Mouse (Mus musculus): ENCODE measurements at regions not wholly inside any gene's neighbourhood (a gene's known extent, or its start where the extent isn't known, plus 50 kb on each side); places are given as distances from the start of the nearest gene placed in this dataset.
"Not testable (repeated sequence)": the region's sequence is repeated elsewhere in the genome, so short reads cannot be mapped to it uniquely, and the experiment has no call there.

DNA sequence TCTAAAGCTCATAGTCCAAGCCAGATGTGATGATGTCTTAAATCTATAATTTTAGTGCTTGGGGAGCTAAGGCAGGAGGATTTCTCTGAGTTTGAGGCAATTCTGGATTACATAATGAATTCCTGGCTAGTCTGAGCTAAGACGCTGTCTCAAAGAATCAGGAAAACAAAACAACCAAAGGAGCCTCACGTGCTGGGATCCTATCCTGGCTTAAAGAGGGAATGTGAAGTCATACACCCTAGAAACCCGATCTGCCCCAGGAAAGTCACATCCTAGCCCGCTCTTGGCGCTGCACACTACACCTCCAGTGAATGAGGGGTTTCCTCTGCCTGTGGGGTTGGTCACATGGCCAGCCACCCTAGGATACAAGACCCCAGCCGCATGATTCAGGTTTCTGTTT, 211.2 kb downstream of the Glrx3 start:
- TF ChIP-seq CTCF (IDR thresholded peaks at IDR 0.05), result no peak
- in situ Hi-C loops (cut with MboI; ENCODE audit: low pct_unique_long_range_greater_than_20kb), result no loop called here
- no peaks in the 10 kb centered on the region for H3K27me3 ChIP-seq
- ATAC-seq, result no peak
- CTCF ChIA-PET, result no interaction called here
- DNase-seq (ENCODE audit: low read depth, low spot score), result no peak
- POLR2A ChIA-PET, result no interaction called here

DNA sequence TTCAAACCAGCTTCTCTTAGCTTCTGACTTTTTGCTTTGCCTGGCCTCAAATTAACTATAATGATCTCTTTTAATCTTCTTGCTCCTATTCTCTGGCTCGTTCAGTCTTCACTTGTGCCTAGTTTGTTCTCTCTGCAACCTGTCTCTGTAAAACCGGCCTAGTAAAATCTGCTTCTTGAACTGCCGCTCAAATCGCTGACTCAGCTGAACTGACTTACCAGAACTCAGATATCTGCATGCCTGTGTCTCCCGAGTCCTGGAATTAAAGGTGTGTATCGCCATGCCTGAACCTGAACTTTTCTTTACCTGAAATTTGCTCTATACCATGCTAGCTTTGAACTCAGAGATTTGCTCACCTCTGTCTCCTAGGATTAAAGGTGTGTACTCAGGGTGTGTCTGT, 212.2 kb downstream of the Glrx3 start:
- in situ Hi-C loops (cut with MboI; ENCODE audit: low pct_unique_long_range_greater_than_20kb), result no loop called here

DNA sequence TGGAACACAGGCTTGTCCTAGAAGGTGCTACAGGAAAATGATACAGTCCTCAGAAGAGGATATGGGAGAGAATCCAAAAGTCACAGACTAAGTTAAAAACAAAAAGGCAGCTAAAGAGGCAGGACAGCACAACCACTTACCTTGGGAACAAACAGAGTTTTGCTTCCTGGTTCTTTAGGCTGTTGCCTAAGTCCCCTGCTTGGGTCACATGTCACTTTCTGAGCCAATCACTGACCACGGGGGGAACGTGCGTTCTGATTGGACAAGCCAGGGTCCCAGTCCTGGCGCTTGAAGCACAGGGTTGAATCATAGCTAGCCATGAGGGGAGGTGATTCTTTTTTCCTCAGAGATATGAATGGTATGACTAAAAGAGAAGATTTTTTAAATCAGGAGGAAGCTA, 216.4 kb downstream of the Glrx3 start:
- DNase-seq (ENCODE audit: low read depth, low spot score) (no peak), ATAC-seq (no peak)
- no peaks in the 10 kb centered on the region for H3K27me3 ChIP-seq
- CTCF ChIA-PET, result no interaction called here
- POLR2A ChIA-PET, result no interaction called here
- no peak for TF ChIP-seq CTCF (IDR thresholded peaks at IDR 0.05)
- in situ Hi-C loops (cut with MboI; ENCODE audit: low pct_unique_long_range_greater_than_20kb), result no loop called here

More for the DNA sequence above, 212.2 kb downstream of the Glrx3 start:
- no peaks in the 10 kb centered on the region for H3K27me3 ChIP-seq
- DNase-seq (ENCODE audit: low read depth, low spot score), result no peak
- ATAC-seq, result no peak
- TF ChIP-seq CTCF (IDR thresholded peaks at IDR 0.05), result no peak
- CTCF ChIA-PET, result no interaction called here
- POLR2A ChIA-PET, result no interaction called here

DNA sequence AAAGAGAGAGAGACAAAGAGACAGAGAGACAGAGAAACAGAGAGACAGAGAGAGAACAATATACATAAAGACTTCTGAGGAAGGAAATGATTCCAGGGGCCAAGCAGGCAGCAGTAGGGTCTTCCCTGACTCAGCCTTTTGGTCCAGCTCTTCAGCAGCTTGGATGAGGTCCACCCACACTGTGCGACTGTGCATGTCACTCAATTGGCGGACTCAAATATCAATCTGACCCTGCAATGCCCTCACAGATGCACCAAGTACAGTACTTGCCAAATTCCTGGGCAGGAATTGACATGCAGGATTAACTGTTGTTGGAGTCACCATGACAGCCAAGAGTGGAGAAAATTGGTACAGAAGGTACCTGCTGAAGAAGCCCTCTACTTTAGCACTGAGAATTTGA, 229.8 kb downstream of the Glrx3 start:
- in situ Hi-C loops (cut with MboI; ENCODE audit: low pct_unique_long_range_greater_than_20kb), result no loop called here
- ATAC-seq (no peak), DNase-seq (ENCODE audit: low read depth, low spot score) (no peak)
- ChIA-PET POLR2A (no interaction called here), CTCF (no interaction called here)
- H3K27me3 ChIP-seq, result no peaks in the 10 kb centered on the region
- TF ChIP-seq CTCF (IDR thresholded peaks at IDR 0.05), result no peak

DNA sequence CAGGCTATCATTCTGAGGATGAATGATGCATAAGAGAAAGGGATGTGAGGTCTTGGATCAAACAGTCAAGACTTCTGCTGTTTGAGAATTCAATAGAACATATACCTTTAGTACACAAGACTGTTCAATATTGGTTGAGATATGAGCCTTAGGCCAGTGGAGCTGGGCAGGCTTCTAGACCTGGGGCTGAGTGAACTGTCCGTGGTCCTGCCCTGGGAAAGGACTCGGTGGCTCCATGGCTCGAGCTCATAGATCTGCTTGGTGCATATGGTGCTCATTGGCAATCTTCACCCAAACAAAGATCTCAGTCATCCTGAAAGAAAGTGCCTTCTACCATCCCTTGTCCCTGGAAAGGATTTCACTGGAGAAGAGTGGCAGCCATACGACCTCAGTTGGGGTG, 233.7 kb downstream of the Glrx3 start:
- no peak for ATAC-seq
- in situ Hi-C loops (cut with MboI; ENCODE audit: low pct_unique_long_range_greater_than_20kb), result no loop called here
- ChIA-PET POLR2A (no interaction called here), CTCF (no interaction called here)
- no peaks in the 10 kb centered on the region for H3K27me3 ChIP-seq
- DNase-seq (ENCODE audit: low read depth, low spot score), result no peak
- no peak for TF ChIP-seq CTCF (IDR thresholded peaks at IDR 0.05)

DNA sequence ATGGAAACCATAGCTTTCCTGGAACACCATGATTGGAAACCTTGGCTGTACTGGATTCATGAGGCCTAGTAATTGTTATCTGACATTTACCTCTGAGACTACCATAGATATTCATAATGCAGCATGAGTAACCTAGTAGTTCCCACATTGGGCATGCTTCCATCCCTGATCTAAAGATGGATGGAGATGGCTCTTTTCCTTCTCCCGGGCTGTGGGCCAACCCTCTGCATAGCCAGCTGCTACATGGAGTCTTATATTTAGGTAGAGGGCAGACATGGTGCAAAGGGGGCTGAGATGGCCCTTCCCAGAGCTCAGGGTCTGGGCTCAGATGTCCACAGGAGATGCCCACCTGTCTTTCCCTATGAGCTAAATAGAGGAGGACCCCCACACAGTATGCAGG, 237.2 kb downstream of the Glrx3 start:
- ChIA-PET POLR2A (no interaction called here), CTCF (no interaction called here)
- in situ Hi-C loops (cut with MboI; ENCODE audit: low pct_unique_long_range_greater_than_20kb), result no loop called here

DNA sequence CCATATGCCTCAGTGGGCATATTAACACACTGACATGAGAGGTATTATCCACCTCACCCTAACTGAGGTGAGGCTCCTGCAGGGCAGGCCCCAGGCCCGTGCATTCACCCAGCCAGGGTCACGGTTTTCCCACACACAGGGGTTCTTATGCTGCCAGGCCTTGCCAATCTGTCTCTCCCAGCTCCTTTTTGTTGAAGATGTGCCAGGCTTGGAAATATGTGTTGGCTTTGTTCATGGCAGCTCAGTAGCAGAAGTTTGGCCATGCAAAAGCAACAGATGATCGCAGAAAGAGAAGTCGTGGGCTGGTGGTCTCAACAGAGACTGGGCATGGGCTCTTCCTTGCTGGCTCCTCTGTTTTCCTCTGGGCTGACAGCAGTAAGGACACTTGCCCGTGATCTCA, 238.0 kb downstream of the Glrx3 start:
- no peak for TF ChIP-seq CTCF (IDR thresholded peaks at IDR 0.05)
- H3K27me3 ChIP-seq, result no peaks in the 10 kb centered on the region
- ChIA-PET CTCF (no interaction called here), POLR2A (no interaction called here)
- ATAC-seq (no peak), DNase-seq (ENCODE audit: low read depth, low spot score) (no peak)
- in situ Hi-C loops (cut with MboI; ENCODE audit: low pct_unique_long_range_greater_than_20kb), result no loop called here

More for the DNA sequence above, 237.2 kb downstream of the Glrx3 start:
- ATAC-seq (no peak), DNase-seq (ENCODE audit: low read depth, low spot score) (no peak)
- no peaks in the 10 kb centered on the region for H3K27me3 ChIP-seq
- TF ChIP-seq CTCF (IDR thresholded peaks at IDR 0.05), result no peak

DNA sequence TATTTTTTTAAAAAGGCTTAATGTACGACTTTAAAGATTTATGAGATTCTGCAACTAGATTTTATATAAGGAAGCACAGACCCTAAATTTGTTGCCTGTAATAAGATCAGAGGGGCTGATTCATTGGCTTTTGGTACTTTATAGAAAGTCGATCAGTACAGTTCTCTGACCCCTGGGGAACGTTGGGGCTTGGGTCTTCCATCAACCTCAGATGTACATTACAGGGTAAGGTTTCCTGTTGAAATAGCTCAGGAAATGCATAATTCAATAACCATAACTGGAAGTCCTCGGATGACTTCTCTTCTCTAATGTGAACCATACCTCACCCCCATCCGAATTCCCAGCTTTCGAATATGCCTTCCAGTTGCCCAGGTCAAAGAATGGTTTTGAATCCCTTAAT, 247.4 kb downstream of the Glrx3 start:
- ChIA-PET CTCF (no interaction called here), POLR2A (no interaction called here)
- in situ Hi-C loops (cut with MboI; ENCODE audit: low pct_unique_long_range_greater_than_20kb), result no loop called here
- no peaks in the 10 kb centered on the region for H3K27me3 ChIP-seq
- ATAC-seq (no peak), DNase-seq (ENCODE audit: low read depth, low spot score) (no peak)
- no peak for TF ChIP-seq CTCF (IDR thresholded peaks at IDR 0.05)

DNA sequence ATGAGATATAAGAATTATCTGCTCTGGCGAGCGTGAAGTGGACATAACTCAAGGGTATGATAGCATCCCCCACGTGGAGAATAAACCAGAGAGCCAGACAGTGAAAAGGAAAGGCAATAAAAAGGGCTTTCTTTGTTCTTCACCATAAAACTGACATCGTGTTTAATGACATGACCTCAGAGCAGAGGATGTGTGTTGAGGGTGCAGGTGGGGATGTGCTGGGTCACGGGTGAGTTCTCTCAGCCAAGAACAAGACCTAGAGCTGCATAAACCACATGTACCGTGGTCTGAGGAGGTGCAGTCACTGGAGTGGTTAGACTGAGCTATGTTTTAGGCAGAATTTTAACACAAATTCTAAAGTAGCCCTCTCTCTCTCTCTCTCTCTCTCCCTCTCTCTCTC, 247.9 kb downstream of the Glrx3 start:
- no peaks in the 10 kb centered on the region for H3K27me3 ChIP-seq
- DNase-seq (ENCODE audit: low read depth, low spot score) (no peak), ATAC-seq (no peak)
- no peak for TF ChIP-seq CTCF (IDR thresholded peaks at IDR 0.05)
- in situ Hi-C loops (cut with MboI; ENCODE audit: low pct_unique_long_range_greater_than_20kb), result no loop called here
- ChIA-PET POLR2A (no interaction called here), CTCF (no interaction called here)

DNA sequence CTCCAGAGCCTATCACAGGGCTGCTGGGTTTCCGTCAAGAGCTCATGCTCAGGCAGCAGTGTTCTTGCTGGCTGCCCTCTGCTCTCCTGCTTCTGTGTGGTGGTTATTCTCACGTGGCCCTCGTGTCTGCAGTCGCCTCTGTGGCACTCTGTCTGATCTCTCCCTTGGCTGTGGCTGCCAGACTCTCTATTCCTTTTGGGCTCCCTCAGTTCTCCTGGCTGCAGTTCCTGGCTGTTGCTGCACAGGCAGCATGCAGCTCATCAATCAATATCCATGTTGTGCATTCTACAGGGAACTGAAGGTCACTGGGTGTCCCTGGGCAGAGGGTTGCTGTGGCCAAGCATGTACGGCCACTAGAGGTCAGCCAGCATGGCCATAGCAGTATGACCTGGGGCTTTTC, 259.4 kb downstream of the Glrx3 start:
- in situ Hi-C loops (cut with MboI; ENCODE audit: low pct_unique_long_range_greater_than_20kb), result no loop called here
- ChIA-PET CTCF (no interaction called here), POLR2A (no interaction called here)
- H3K27me3 ChIP-seq, result no peaks in the 10 kb centered on the region
- no peak for TF ChIP-seq CTCF (IDR thresholded peaks at IDR 0.05)
- DNase-seq (ENCODE audit: low read depth, low spot score) (no peak), ATAC-seq (no peak)

DNA sequence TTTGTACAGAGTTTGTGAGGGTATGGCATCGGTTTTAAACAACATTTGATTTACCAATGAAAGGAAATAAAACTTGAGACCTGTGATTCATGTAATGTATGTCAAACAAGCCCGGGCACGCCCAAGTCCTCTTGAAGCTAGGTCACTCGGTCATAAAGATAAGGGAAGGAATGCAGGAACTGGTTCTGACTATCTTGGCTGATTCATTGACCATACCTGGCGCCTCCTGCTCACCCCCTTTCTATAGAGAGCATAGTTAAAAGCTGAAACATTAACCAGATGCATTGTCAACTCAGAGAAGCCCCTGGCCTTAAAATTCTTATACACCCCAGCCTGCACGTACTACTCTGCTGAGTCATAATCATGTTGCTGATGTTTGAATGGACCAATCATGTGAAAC, 261.1 kb downstream of the Glrx3 start:
- in situ Hi-C loops (cut with MboI; ENCODE audit: low pct_unique_long_range_greater_than_20kb); POLR2A ChIA-PET; DNase-seq (ENCODE audit: low read depth, low spot score); ATAC-seq; H3K27me3 ChIP-seq; CTCF ChIA-PET: not testable (repeated sequence)

DNA sequence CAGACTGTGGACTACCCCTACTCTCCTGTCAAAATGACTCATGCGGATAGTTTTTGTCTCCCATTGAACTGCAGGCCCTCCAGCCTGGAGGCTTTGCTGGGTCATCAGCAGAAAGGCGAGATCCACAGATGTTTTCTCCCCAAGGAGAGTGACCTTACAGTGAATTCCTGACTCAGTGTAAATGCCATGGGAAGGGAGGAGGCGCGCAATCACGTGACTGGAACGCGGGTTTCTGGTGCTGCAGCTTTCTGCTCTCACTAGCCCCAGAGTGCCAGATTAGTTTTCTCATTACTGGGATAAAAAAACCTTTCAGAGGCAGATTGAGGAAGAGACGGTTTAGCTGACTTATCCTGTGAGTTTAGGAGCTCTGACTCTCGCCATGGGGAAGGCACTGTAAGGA, 275.4 kb downstream of the Glrx3 start:
- no peak for ATAC-seq
- ChIA-PET POLR2A (no interaction called here), CTCF (no interaction called here)
- no peak for DNase-seq (ENCODE audit: low read depth, low spot score)
- H3K27me3 ChIP-seq, result no peaks in the 10 kb centered on the region
- no peak for TF ChIP-seq CTCF (IDR thresholded peaks at IDR 0.05)
- in situ Hi-C loops (cut with MboI; ENCODE audit: low pct_unique_long_range_greater_than_20kb), result no loop called here

DNA sequence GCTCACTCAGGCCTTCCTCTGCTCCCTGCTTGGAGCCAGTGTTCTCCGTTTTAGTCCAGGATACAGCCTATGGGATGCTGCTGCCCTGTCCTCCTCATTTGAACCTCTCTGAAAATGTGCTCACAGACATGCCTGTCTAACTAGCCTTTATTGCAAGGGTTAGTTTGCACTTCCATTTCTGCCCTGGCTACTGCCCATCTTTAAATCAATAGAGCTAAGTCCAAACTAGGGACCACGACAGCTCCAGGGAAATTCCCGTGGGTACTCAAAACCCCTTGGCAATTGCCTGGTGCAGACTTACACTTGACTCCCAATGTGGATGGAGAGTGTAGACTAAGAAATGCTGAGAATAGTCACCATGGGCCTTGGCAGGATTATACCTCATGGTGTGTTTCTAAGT, 276.4 kb downstream of the Glrx3 start:
- ChIA-PET CTCF (no interaction called here), POLR2A (no interaction called here)
- no peak for DNase-seq (ENCODE audit: low read depth, low spot score)
- no peaks in the 10 kb centered on the region for H3K27me3 ChIP-seq
- in situ Hi-C loops (cut with MboI; ENCODE audit: low pct_unique_long_range_greater_than_20kb), result no loop called here
- no peak for TF ChIP-seq CTCF (IDR thresholded peaks at IDR 0.05)
- no peak for ATAC-seq

All from Patski (cell line).